Mouse (Mus musculus) forebrain, embryonic 15.5 days (tissue): ENCODE measurements around the gene Prom2. TPM values are rescaled to one million over a fixed set of nuclear protein-coding genes. Genes with fewer than 3 reads are reported as not detected.

Experiments used
- ATAC-seq: fragments of 200-750 bp; cut with Nextera tagmentation; replicated peaks from 2 replicates; pipeline ENCODE4 v1.8.0; 2017; ENCODE audit warnings: mild to moderate bottlenecking, moderate TSS enrichment, moderate library complexity
- H3K27ac ChIP-seq: fragments of 300-500 bp; sonication (generic); replicated peaks from 2 replicates; pipeline ENCODE4 v1.5.1; 2015; ENCODE audit warnings: mild to moderate bottlenecking, inconsistent platforms
- H3K27me3 ChIP-seq: fragments of 300-500 bp; sonication (generic); 2 replicates; pipeline ENCODE4 v1.6.1; 2015; ENCODE audit warnings: inconsistent platforms
- H3K36me3 ChIP-seq: fragments of 300-500 bp; sonication (generic); 2 replicates; pipeline ENCODE4 v1.6.1; 2015; ENCODE audit warnings: mild to moderate bottlenecking, inconsistent platforms
- H3K4me1 ChIP-seq: fragments of 300-500 bp; sonication (generic); 2 replicates; pipeline ENCODE4 v1.6.1; 2015; ENCODE audit warnings: inconsistent platforms
- H3K4me2 ChIP-seq: fragments of 300-500 bp; sonication (generic); replicated peaks from 2 replicates; pipeline ENCODE4 v1.6.1; 2015; ENCODE audit warnings: mild to moderate bottlenecking, inconsistent platforms
- H3K4me3 ChIP-seq: fragments of 300-500 bp; sonication (generic); 2 replicates; pipeline ENCODE4 v1.5.1; 2015; ENCODE audit warnings: mild to moderate bottlenecking, inconsistent platforms
- H3K9ac ChIP-seq: fragments of 300-500 bp; sonication (generic); replicated peaks from 2 replicates; pipeline ENCODE4 v1.6.1; 2015; ENCODE audit warnings: mild to moderate bottlenecking, inconsistent platforms
- H3K9me3 ChIP-seq: fragments of 300-500 bp; sonication (generic); 2 replicates; pipeline ENCODE4 v1.6.1; 2016; ENCODE audit warnings: inconsistent platforms
- WGBS: fragments of 180-500 bp; shearing (Covaris S2); methylation state at CpG from one replicate; pipeline ENCODE4 v1.1.7; 2015; ENCODE audit warnings: mixed read lengths; 5-methylcytosine and 5-hydroxymethylcytosine counted together
- polyA plus RNA-seq: library from polyadenylated mRNA; unstranded; fragments of >200 nt; fragmentation: Nextera tagmentation; extraction: Ambion mirVana; gene quantifications from 2 replicates; pipeline ENCODE4 v1.2.1, GENCODE M21; 2015

Prom2 gene
- polyA plus RNA-seq: not detected in 2 replicates

- Histone ChIP-seq H3K4me1 (peaks cover 4% of the 10 kb centered on the region; the same call in 1 of the 2 replicates), H3K4me2 (peak within 1 kb of the TSS; percentile 14; the same call in 1 of the 2 replicates), H3K9ac (no peak within 1 kb of the TSS), H3K27me3 (peaks cover 38% of the 10 kb centered on the region), H3K4me3 (no peak within 1 kb of the TSS), H3K27ac (no peak within 1 kb of the TSS), H3K36me3 (no peaks in the 10 kb centered on the region), H3K9me3 (no peaks in the 10 kb centered on the region)
- ATAC-seq: no peak
- WGBS: 6% methylated on average over 29 of the region's 29 CpGs
These were observed at the start of gene Prom2 for GRCm38 (mm10) chr2:127541185-127541584. Gene Prom2 (minus strand): TSS chr2:127541467.

- peaks cover 40% of the 10 kb centered on the region for H3K36me3 ChIP-seq
- no peaks in the 10 kb centered on the region for H3K9me3 ChIP-seq
- 82% methylated on average over 4 of the region's 4 CpGs for WGBS
- ATAC-seq: no peak
- peaks cover 21% of the 10 kb centered on the region for H3K4me1 ChIP-seq
- no peak overlapping the region for H3K27ac ChIP-seq
- no peak overlapping the region for H3K4me3 ChIP-seq
- no peaks in the 10 kb centered on the region for H3K27me3 ChIP-seq
- no peak overlapping the region for H3K9ac ChIP-seq
- no peak overlapping the region for H3K4me2 ChIP-seq
These were observed 49.6 kb upstream of the Prom2 start for GRCm38 (mm10) chr2:127590840-127591239.

- Histone ChIP-seq H3K9ac (no peak overlapping the region), H3K4me3 (no peak overlapping the region), H3K4me2 (no peak overlapping the region), H3K27ac (no peak overlapping the region), H3K27me3 (no peaks in the 10 kb centered on the region), H3K4me1 (peaks cover 21% of the 10 kb centered on the region), H3K9me3 (no peaks in the 10 kb centered on the region), H3K36me3 (peaks cover 34% of the 10 kb centered on the region)
- WGBS: 82% methylated on average over 15 of the region's 15 CpGs
- ATAC-seq: no peak
These were observed 48.9 kb upstream of the Prom2 start for GRCm38 (mm10) chr2:127590204-127590603.

GRCm38 (mm10) chr2:127588897-127589296 lies 47.6 kb upstream of the Prom2 start:
- no peak overlapping the region for H3K4me2 ChIP-seq

GRCm38 (mm10) chr2:127587514-127587844 lies 46.2 kb upstream of the Prom2 start:
- Histone ChIP-seq H3K9me3 (no peaks in the 10 kb centered on the region), H3K4me3 (peak overlapping the region; percentile 68), H3K9ac (peak overlapping the region; percentile 81), H3K4me2 (peak overlapping the region; percentile 61), H3K4me1 (peaks cover 32% of the 10 kb centered on the region), H3K27ac (peak overlapping the region; percentile 92), H3K27me3 (no peaks in the 10 kb centered on the region), H3K36me3 (peaks cover 9% of the 10 kb centered on the region)
- ATAC-seq: peak; percentile 40
- WGBS: under 1% methylated on average over 22 of the region's 22 CpGs

More at GRCm38 (mm10) chr2:127588897-127589296, 47.6 kb upstream of the Prom2 start:
- no peak overlapping the region for H3K9ac ChIP-seq
- no peak for ATAC-seq
- H3K27ac ChIP-seq: no peak overlapping the region
- 87% methylated on average over 9 of the region's 9 CpGs for WGBS
- H3K27me3 ChIP-seq: no peaks in the 10 kb centered on the region
- peaks cover 22% of the 10 kb centered on the region for H3K36me3 ChIP-seq
- no peaks in the 10 kb centered on the region for H3K9me3 ChIP-seq
- no peak overlapping the region for H3K4me3 ChIP-seq
- H3K4me1 ChIP-seq: peaks cover 26% of the 10 kb centered on the region

GRCm38 (mm10) chr2:127586694-127587513 lies 45.6 kb upstream of the Prom2 start, which contains the start of the genes Zfp661 and Mrps5:
Gene Zfp661 (minus strand): TSS chr2:127587094.
Gene Mrps5 (plus strand): TSS chr2:127587222.
- WGBS: 6% methylated on average over 39 of the region's 39 CpGs
- no peaks in the 10 kb centered on the region for H3K27me3 ChIP-seq
- H3K4me2 ChIP-seq: peak within 1 kb of the TSS; percentile 61
- peak within 1 kb of the TSS; percentile 81 for H3K9ac ChIP-seq
- peaks cover 32% of the 10 kb centered on the region for H3K4me1 ChIP-seq
- H3K36me3 ChIP-seq: peaks cover 3% of the 10 kb centered on the region; the same call in 1 of the 2 replicates
- ATAC-seq: peak; percentile 82
- no peaks in the 10 kb centered on the region for H3K9me3 ChIP-seq
- peak within 1 kb of the TSS; percentile 68 for H3K4me3 ChIP-seq
- peak within 1 kb of the TSS; percentile 92 for H3K27ac ChIP-seq

GRCm38 (mm10) chr2:127584436-127584858 lies 43.2 kb upstream of the Prom2 start:
- peak; percentile 90 for ATAC-seq
- peak overlapping the region; percentile 72 for H3K4me3 ChIP-seq
- peak overlapping the region; percentile 75 for H3K4me2 ChIP-seq
- peaks cover 6% of the 10 kb centered on the region; the same call in 1 of the 2 replicates for H3K36me3 ChIP-seq
- H3K9ac ChIP-seq: peak overlapping the region; percentile 87
- H3K27ac ChIP-seq: no peak overlapping the region
- H3K9me3 ChIP-seq: no peaks in the 10 kb centered on the region
- peaks cover 32% of the 10 kb centered on the region for H3K4me1 ChIP-seq
- H3K27me3 ChIP-seq: no peaks in the 10 kb centered on the region
- WGBS: 0% methylated on average over 24 of the region's 24 CpGs

GRCm38 (mm10) chr2:127573322-127573721 lies 32.1 kb upstream of the Prom2 start:
- Histone ChIP-seq H3K27ac (no peak overlapping the region), H3K4me1 (no peaks in the 10 kb centered on the region), H3K9me3 (no peaks in the 10 kb centered on the region), H3K27me3 (no peaks in the 10 kb centered on the region), H3K4me2 (no peak overlapping the region), H3K4me3 (no peak overlapping the region), H3K9ac (no peak overlapping the region), H3K36me3 (peaks cover 25% of the 10 kb centered on the region)
- ATAC-seq: no peak
- WGBS: 76% methylated on average over 1 of the region's 1 CpGs

- peaks cover 12% of the 10 kb centered on the region for H3K4me1 ChIP-seq
- 8% methylated on average over 18 of the region's 18 CpGs for WGBS
- peaks cover 10% of the 10 kb centered on the region; the same call in 1 of the 2 replicates for H3K27me3 ChIP-seq
- H3K9me3 ChIP-seq: no peaks in the 10 kb centered on the region
- H3K4me2 ChIP-seq: peak overlapping the region; percentile 46
- peak overlapping the region; percentile 34 for H3K4me3 ChIP-seq
- peak overlapping the region; percentile 33 for H3K9ac ChIP-seq
- no peaks in the 10 kb centered on the region for H3K36me3 ChIP-seq
- H3K27ac ChIP-seq: peak overlapping the region; percentile 54
- ATAC-seq: peak; percentile 100
These were observed 18.1 kb upstream of the Prom2 start for GRCm38 (mm10) chr2:127559070-127559966.

- Histone ChIP-seq H3K36me3 (no peaks in the 10 kb centered on the region), H3K4me3 (no peak overlapping the region), H3K4me2 (no peak overlapping the region), H3K9ac (no peak overlapping the region), H3K27me3 (no peaks in the 10 kb centered on the region), H3K9me3 (no peaks in the 10 kb centered on the region), H3K27ac (no peak overlapping the region), H3K4me1 (no peaks in the 10 kb centered on the region)
- ATAC-seq: peak; percentile 35; the same call in 1 of the 2 replicates
- 60% methylated on average over 5 of the region's 5 CpGs for WGBS
These were observed 9.8 kb upstream of the Prom2 start for GRCm38 (mm10) chr2:127551078-127551477.

GRCm38 (mm10) chr2:127550446-127550845 lies 9.2 kb upstream of the Prom2 start:
- H3K4me1 ChIP-seq: no peaks in the 10 kb centered on the region
- no peaks in the 10 kb centered on the region for H3K9me3 ChIP-seq
- H3K9ac ChIP-seq: no peak overlapping the region
- no peak overlapping the region for H3K27ac ChIP-seq
- no peak for ATAC-seq
- no peak overlapping the region for H3K4me3 ChIP-seq
- no peak overlapping the region for H3K4me2 ChIP-seq
- no peaks in the 10 kb centered on the region for H3K27me3 ChIP-seq
- WGBS: 78% methylated on average over 1 of the region's 1 CpGs
- no peaks in the 10 kb centered on the region for H3K36me3 ChIP-seq

- ATAC-seq: no peak
- Histone ChIP-seq H3K4me2 (no peak overlapping the region), H3K27ac (no peak overlapping the region), H3K36me3 (no peaks in the 10 kb centered on the region), H3K4me1 (no peaks in the 10 kb centered on the region), H3K9ac (no peak overlapping the region), H3K4me3 (no peak overlapping the region), H3K27me3 (no peaks in the 10 kb centered on the region), H3K9me3 (no peaks in the 10 kb centered on the region)
These were observed 8.4 kb upstream of the Prom2 start for GRCm38 (mm10) chr2:127549711-127550110.
